Mouse (Mus musculus) lung, embryonic 16.5 days (tissue): ENCODE data around the gene Ccdc122. TPM values are rescaled to one million over a fixed set of nuclear protein-coding genes. Genes with fewer than 3 reads are reported as not detected.
A peak's percentile ranks its signal among the peaks of the same experiment; 100 is the strongest.

Experiments used
- ATAC-seq: fragments of 200-750 bp; cut with Nextera tagmentation; 2 replicates; pipeline ENCODE4 v1.8.0; 2017; ENCODE audit warnings: low read depth, mild to moderate bottlenecking, moderate library complexity
- H3K27ac ChIP-seq: fragments of 300-500 bp; sonication (generic); 2 replicates; pipeline ENCODE4 v1.5.1; 2014; ENCODE audit warnings: mild to moderate bottlenecking, control low read depth, low read length
- H3K27me3 ChIP-seq: fragments of 300-500 bp; sonication (generic); 2 replicates; pipeline ENCODE4 v1.6.1; 2014; ENCODE audit warnings: low read depth, low read length, mixed read lengths; ENCODE audit not compliant: control insufficient read depth, insufficient read depth
- H3K36me3 ChIP-seq: fragments of 300-500 bp; sonication (generic); 2 replicates; pipeline ENCODE4 v1.6.1; 2014; ENCODE audit warnings: low read length; ENCODE audit not compliant: control insufficient read depth, insufficient read depth
- H3K4me1 ChIP-seq: fragments of 300-500 bp; sonication (generic); replicated peaks from 2 replicates; pipeline ENCODE4 v1.6.1; 2014; ENCODE audit warnings: low read length, mixed read lengths; ENCODE audit not compliant: control insufficient read depth, insufficient read depth
- H3K4me2 ChIP-seq: fragments of 300-500 bp; sonication (generic); 2 replicates; pipeline ENCODE4 v1.6.1; 2014; ENCODE audit warnings: low read depth, low read length, control low read depth
- H3K4me3 ChIP-seq: fragments of 300-500 bp; sonication (generic); 2 replicates; pipeline ENCODE4 v1.5.1; 2014; ENCODE audit warnings: mild to moderate bottlenecking, low read length, control low read depth
- H3K9ac ChIP-seq: fragments of 300-500 bp; sonication (generic); 2 replicates; pipeline ENCODE4 v1.6.1; 2014; ENCODE audit warnings: low read length, control low read depth
- H3K9me3 ChIP-seq: fragments of 300-500 bp; sonication (generic); 2 replicates; pipeline ENCODE4 v1.6.1; 2016; ENCODE audit warnings: low read length; ENCODE audit not compliant: control insufficient read depth
- WGBS: fragments of 180-500 bp; shearing (Covaris S2); extraction: QIAGEN DNeasy Blood & Tissue Kit; methylation state at CpG from one replicate; pipeline ENCODE4 v1.1.7; 2014; 5-methylcytosine and 5-hydroxymethylcytosine counted together
- polyA plus RNA-seq: library from polyadenylated mRNA; unstranded; fragments of >200 nt; fragmentation: Nextera tagmentation; extraction: Ambion mirVana; gene quantifications from 2 replicates; pipeline ENCODE4 v1.2.1, GENCODE M21; 2015

Ccdc122 gene
- polyA plus RNA-seq, 1 experiment from 2014 or later = 5.9 TPM

GRCm38 (mm10) chr14:77029319-77030054, 7.1 kb upstream of the Ccdc122 start:
- no peak overlapping the region for H3K27ac ChIP-seq

DNA sequence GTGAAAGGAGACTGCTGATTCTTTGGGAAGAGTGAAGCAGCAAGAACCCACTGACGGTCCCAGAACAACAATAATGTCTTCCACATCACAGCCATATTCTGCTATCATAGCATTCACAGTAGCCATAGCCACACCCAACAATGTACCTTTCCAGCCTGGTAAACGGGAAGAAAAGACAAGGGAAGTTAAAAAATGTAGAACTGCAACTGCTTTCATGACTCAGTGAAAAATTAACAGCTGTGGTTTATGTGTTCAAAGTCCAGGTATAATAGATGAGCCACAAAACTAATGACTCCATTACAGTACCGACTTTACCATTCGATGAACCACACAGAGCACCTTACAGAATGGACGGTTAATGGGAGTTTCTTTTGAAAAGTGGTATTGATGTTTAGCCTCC, 5.8 kb upstream of the Ccdc122 start:
- H3K27me3 ChIP-seq = no peaks in the 10 kb centered on the region
- no peak overlapping the region for H3K27ac ChIP-seq
- no peak overlapping the region for H3K4me3 ChIP-seq
- 86% methylated on average over 5 of the region's 5 CpGs for WGBS
- H3K36me3 ChIP-seq = peaks cover 8% of the 10 kb centered on the region; the same call in 1 of the 2 replicates
- H3K4me2 ChIP-seq = no peak overlapping the region
- H3K9ac ChIP-seq = no peak overlapping the region
- ATAC-seq = no peak
- H3K9me3 ChIP-seq = no peaks in the 10 kb centered on the region
- H3K4me1 ChIP-seq = peaks cover 12% of the 10 kb centered on the region; the same call in 1 of the 2 replicates

More at GRCm38 (mm10) chr14:77029319-77030054, 7.1 kb upstream of the Ccdc122 start:
- no peak overlapping the region for H3K4me3 ChIP-seq
- H3K4me2 ChIP-seq = no peak overlapping the region
- H3K36me3 ChIP-seq = peaks cover 8% of the 10 kb centered on the region; the same call in 1 of the 2 replicates
- H3K27me3 ChIP-seq = no peaks in the 10 kb centered on the region
- peaks cover 6% of the 10 kb centered on the region; the same call in 1 of the 2 replicates for H3K4me1 ChIP-seq
- WGBS = 44% methylated on average over 5 of the region's 5 CpGs
- no peak overlapping the region for H3K9ac ChIP-seq
- ATAC-seq = 0 out of 2 replicates have a peak, but pooled peaks have one; percentile 28
- H3K9me3 ChIP-seq = no peaks in the 10 kb centered on the region

GRCm38 (mm10) chr14:77032433-77032832, 4.1 kb upstream of the Ccdc122 start:
- 0 out of 2 replicates have a peak, but pooled peaks have one; percentile 18 for ATAC-seq
- H3K4me1 ChIP-seq = peaks cover 15% of the 10 kb centered on the region
- H3K4me2 ChIP-seq = no peak overlapping the region
- WGBS = 42% methylated on average over 5 of the region's 5 CpGs
- H3K4me3 ChIP-seq = no peak overlapping the region
- H3K9me3 ChIP-seq = no peaks in the 10 kb centered on the region
- peaks cover 8% of the 10 kb centered on the region; the same call in 1 of the 2 replicates for H3K36me3 ChIP-seq
- H3K9ac ChIP-seq = no peak overlapping the region
- H3K27ac ChIP-seq = no peak overlapping the region
- H3K27me3 ChIP-seq = no peaks in the 10 kb centered on the region

DNA sequence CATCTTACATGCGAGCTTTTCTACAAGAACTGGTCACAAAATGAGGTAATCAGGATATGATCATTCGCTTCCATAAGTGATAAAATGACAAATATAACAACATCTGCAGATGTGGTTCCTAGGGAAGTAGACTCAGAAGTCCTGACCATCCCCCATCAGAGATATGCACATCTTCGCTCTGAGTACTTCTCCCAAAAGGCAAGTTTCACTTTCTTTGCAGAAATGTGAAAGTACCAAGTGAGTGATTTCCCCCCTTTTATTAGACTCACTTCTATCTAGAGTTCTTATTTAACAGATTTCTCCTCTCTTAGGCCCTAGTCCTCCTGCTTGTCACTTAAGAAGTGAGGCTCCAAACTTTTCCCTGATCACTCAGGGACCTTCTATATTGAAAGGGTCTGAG, 3.2 kb upstream of the Ccdc122 start:
- Histone ChIP-seq H3K27me3 (no peaks in the 10 kb centered on the region), H3K4me3 (no peak overlapping the region), H3K27ac (no peak overlapping the region), H3K9me3 (no peaks in the 10 kb centered on the region), H3K9ac (no peak overlapping the region), H3K4me1 (peaks cover 17% of the 10 kb centered on the region), H3K4me2 (no peak overlapping the region), H3K36me3 (peaks cover 4% of the 10 kb centered on the region; the same call in 1 of the 2 replicates)
- no peak for ATAC-seq
- WGBS = 84% methylated on average over 3 of the region's 3 CpGs

DNA sequence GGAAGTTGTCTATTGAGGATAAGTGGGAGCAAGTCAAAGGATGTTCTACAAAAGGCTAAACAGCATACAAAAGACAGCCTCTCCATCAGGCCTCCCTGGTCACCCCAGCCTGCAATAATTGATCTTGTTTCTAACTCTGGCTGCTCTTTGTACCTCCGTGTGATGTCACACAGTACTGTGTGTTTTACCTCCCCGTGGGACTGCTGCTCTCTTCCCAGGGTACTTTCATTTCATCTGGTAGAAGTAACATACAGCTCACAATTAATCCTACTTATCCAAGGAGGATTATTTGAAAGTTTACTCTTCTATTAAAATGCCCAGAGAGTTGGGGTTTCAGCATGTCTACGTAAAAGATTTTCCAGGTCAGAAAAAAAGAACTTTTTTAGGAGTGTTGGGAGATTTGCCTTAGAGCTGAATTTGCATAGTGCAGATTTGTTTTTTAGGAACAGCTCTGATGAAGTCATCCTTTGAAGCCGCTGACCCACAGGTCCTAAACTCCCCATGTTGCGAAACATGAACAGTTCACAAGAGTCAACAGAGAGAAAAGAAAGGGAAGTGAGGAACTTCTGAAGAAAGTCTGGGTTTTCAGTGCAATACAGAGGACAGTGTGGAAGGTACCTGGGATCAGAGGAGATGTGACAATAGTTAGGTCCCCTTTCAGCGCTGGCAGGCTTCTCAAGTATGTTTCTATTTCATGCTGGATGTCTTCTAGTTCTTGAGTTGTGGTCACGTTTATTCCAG, 2.2 kb upstream of the Ccdc122 start:
- H3K27me3 ChIP-seq = no peaks in the 10 kb centered on the region
- H3K9me3 ChIP-seq = no peaks in the 10 kb centered on the region
- H3K4me2 ChIP-seq = no peak overlapping the region
- no peak overlapping the region for H3K9ac ChIP-seq
- peaks cover 17% of the 10 kb centered on the region for H3K4me1 ChIP-seq
- H3K27ac ChIP-seq = 0 out of 2 replicates have a peak overlapping the region, but pooled peaks have one; percentile 20
- ATAC-seq = no peak
- WGBS = 58% methylated on average over 7 of the region's 7 CpGs
- H3K4me3 ChIP-seq = no peak overlapping the region
- 0 out of 2 replicates have a peak, but pooled peaks cover 2% of the 10 kb centered on the region for H3K36me3 ChIP-seq

DNA sequence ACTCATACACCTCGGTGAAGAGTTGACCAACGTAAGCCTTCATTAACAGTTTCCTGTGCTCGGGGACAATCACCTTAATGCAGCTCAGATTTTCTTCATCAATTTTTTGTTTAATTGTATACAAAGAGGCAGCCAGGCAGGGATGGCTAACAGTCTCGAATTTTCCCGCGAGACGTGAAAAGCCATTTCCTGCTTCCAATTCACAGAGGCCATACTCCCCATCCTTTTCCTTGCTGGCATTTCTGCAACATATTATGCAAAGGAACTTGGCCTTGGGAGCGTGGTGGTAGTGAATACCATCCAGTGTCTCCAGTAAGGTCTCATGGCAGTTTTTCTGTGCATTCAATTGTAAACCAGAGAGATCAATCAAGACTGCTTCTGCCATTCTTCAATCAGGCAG, 1.6 kb upstream of the Ccdc122 start:
- Histone ChIP-seq H3K27me3 (no peaks in the 10 kb centered on the region), H3K9me3 (no peaks in the 10 kb centered on the region), H3K9ac (no peak overlapping the region), H3K4me2 (no peak overlapping the region), H3K4me1 (peaks cover 17% of the 10 kb centered on the region), H3K4me3 (no peak overlapping the region), H3K27ac (no peak overlapping the region), H3K36me3 (0 out of 2 replicates have a peak, but pooled peaks cover 2% of the 10 kb centered on the region)
- no peak for ATAC-seq
- 79% methylated on average over 8 of the region's 8 CpGs for WGBS

DNA sequence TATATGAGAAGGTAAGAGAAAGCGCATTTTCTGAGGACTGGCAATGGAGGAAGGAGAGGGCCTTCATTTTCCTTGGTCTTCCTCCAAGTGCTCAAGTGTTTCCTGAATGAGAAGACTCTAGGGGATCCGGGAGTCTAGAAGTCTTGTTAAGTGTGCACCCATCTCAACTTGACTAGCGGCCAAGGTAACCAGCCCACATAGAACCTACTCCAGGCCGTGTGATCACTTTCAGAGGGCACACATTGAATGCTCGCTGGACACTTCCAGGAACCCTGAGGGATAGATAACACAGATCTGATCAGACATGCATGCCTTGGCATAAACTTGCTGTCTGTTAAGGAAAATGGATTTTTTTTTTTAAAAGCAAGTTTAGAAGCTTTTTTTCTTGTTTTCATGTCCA, 758 bp downstream of the Ccdc122 start:
- peaks cover 17% of the 10 kb centered on the region for H3K4me1 ChIP-seq
- H3K27me3 ChIP-seq = no peaks in the 10 kb centered on the region
- no peak overlapping the region for H3K9ac ChIP-seq
- 52% methylated on average over 5 of the region's 5 CpGs for WGBS
- peak overlapping the region; percentile 77 for H3K4me3 ChIP-seq
- H3K27ac ChIP-seq = peak overlapping the region; percentile 30; the same call in 1 of the 2 replicates
- H3K36me3 ChIP-seq = no peaks in the 10 kb centered on the region
- H3K4me2 ChIP-seq = peak overlapping the region; percentile 87
- no peaks in the 10 kb centered on the region for H3K9me3 ChIP-seq
- no peak for ATAC-seq

DNA sequence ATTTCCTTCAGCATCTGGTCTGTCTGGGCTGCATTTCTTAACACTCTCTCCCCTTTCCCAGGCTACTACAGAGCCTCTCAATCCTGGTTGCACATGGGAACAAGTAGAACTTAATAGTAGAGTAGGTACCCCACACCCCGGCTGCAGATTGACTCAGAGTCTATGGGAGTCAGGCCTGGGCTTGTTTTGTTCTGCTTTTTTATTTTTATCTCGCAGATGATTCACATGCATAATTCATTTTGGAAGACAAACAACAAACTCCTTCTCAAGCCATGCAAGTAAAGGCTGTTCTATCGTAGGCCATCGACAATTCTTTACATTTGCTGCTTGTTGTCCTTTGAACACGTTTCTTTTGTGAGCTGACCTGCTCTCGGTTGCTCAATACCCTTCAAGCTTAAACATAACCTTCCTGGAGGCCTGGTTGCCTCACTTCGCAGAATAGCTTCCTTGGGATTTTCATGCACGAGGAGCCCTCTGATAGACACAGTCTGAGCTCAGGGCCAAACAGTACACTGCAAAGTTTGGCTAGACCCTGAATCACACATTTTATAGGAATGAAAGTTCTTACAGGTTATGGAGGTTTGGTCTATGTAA, 1.4 kb downstream of the Ccdc122 start:
- no peak for ATAC-seq
- Histone ChIP-seq H3K27ac (peak overlapping the region; percentile 47), H3K9ac (no peak overlapping the region), H3K4me1 (peaks cover 17% of the 10 kb centered on the region), H3K27me3 (no peaks in the 10 kb centered on the region), H3K9me3 (no peaks in the 10 kb centered on the region), H3K36me3 (no peaks in the 10 kb centered on the region), H3K4me3 (no peak overlapping the region), H3K4me2 (no peak overlapping the region)
- WGBS = 77% methylated on average over 8 of the region's 8 CpGs

GRCm38 (mm10) chr14:77053288-77053687, 16.7 kb downstream of the Ccdc122 start:
- Histone ChIP-seq H3K27me3 (no peaks in the 10 kb centered on the region), H3K4me2 (no peak overlapping the region), H3K9me3 (no peaks in the 10 kb centered on the region), H3K9ac (no peak overlapping the region), H3K27ac (no peak overlapping the region), H3K4me1 (no peaks in the 10 kb centered on the region), H3K36me3 (no peaks in the 10 kb centered on the region), H3K4me3 (no peak overlapping the region)
- ATAC-seq = no peak
